Mouse (Mus musculus) thymus, postnatal 10 days (tissue): ENCODE data around the gene Rnf123.

Experiments used
- DNase-seq, 2 experiments: peaks; one replicate each; pipeline ENCODE4 v3.0.0; 2021; ENCODE audit warnings: low spot score in 2 of 2

Gene Rnf123

GRCm38 (mm10) chr9:108104766-108105548, 21.8 kb upstream of the Rnf123 start:
- DNase-seq = no peak

- DNase-seq = no peak
Measured at GRCm38 (mm10) chr9:108099619-108100018, 16.5 kb upstream of the Rnf123 start.

- no peak for DNase-seq
Measured at GRCm38 (mm10) chr9:108095949-108096712, 13.0 kb upstream of the Rnf123 start.

- DNase-seq = peak in 1 of 2 experiments; percentile 68
Measured at GRCm38 (mm10) chr9:108095518-108095917, 12.4 kb upstream of the Rnf123 start.

- no peak for DNase-seq
Measured at GRCm38 (mm10) chr9:108094998-108095411, 11.9 kb upstream of the Rnf123 start.

GRCm38 (mm10) chr9:108094184-108094941, 11.2 kb upstream of the Rnf123 start, which contains the start of gene Apeh:
TSS of gene Apeh (minus strand) at chr9:108094606.
- DNase-seq = peak; percentile 92 to 95

- DNase-seq = no peak
Measured at GRCm38 (mm10) chr9:108093586-108093985, 10.4 kb upstream of the Rnf123 start.

GRCm38 (mm10) chr9:108090611-108091120, 7.5 kb upstream of the Rnf123 start:
- DNase-seq = no peak

- DNase-seq = no peak
Measured at GRCm38 (mm10) chr9:108085261-108085660, 2.1 kb upstream of the Rnf123 start.

- no peak for DNase-seq
Measured at GRCm38 (mm10) chr9:108083561-108083960, 415 bp upstream of the Rnf123 start.

- DNase-seq = no peak
Measured at GRCm38 (mm10) chr9:108082549-108082948, 597 bp downstream of the Rnf123 start.

- DNase-seq = no peak
Measured at GRCm38 (mm10) chr9:108080168-108080567, 3.0 kb downstream of the Rnf123 start, which contains the start of gene Mst1. TSS of gene Mst1 (plus strand) at chr9:108080436.

GRCm38 (mm10) chr9:108073141-108073930, 9.8 kb downstream of the Rnf123 start:
- DNase-seq = no peak

- no peak for DNase-seq
Measured at GRCm38 (mm10) chr9:108072481-108072924, 10.6 kb downstream of the Rnf123 start.

GRCm38 (mm10) chr9:108071801-108072200, 11.3 kb downstream of the Rnf123 start:
- no peak for DNase-seq

GRCm38 (mm10) chr9:108069529-108069928, 13.6 kb downstream of the Rnf123 start:
- no peak for DNase-seq

GRCm38 (mm10) chr9:108069007-108069406, 14.1 kb downstream of the Rnf123 start:
- DNase-seq = no peak

GRCm38 (mm10) chr9:108067900-108068299, 15.2 kb downstream of the Rnf123 start:
- peak; percentile 56 to 79 for DNase-seq

GRCm38 (mm10) chr9:108067199-108067598, 15.9 kb downstream of the Rnf123 start:
- DNase-seq = no peak

GRCm38 (mm10) chr9:108065491-108066011, 17.6 kb downstream of the Rnf123 start:
- DNase-seq = peak; percentile 37 to 58

- DNase-seq = no peak
Measured at GRCm38 (mm10) chr9:108063361-108063760, 19.8 kb downstream of the Rnf123 start.
